Mouse (Mus musculus) monocyte, adult 5-6 weeks (primary cell): ENCODE results near the gene Pacsin2. TPM values are rescaled to one million over a fixed set of nuclear protein-coding genes. Genes with fewer than 3 reads are reported as not detected.

Experiments used
- total RNA-seq: library from RNA; stranded (forward); fragments of 200-1000, 200-491, 200-594 nt; gene quantifications from 3 replicates; pipeline ENCODE4 v1.2.3, GENCODE M21; 2017

The Pacsin2 gene
- total RNA-seq, 1 experiment from 2014 or later: 92.8 TPM

Other genes starting within 250 kb of the Pacsin2 start
- gene A4galt, start 212.8 kb downstream of the Pacsin2 start, total RNA-seq: 0.29 to 2.5 TPM in 2 of 3 replicates, not detected in the other
- gene Arfgap3, start 114.4 kb downstream of the Pacsin2 start, total RNA-seq: 15.1 to 26.9 TPM (median 15.7 TPM) in 3 replicates
- 5.0 to 6.9 TPM (median 5.2 TPM) in 3 replicates for gene Ttll1, start 46.3 kb upstream of the Pacsin2 start, total RNA-seq
- not detected in 3 replicates for gene Bik, start 62.3 kb upstream of the Pacsin2 start, total RNA-seq
- gene Tspo, start 99.0 kb upstream of the Pacsin2 start, total RNA-seq: 34.9 to 79.7 TPM (median 46.3 TPM) in 3 replicates
- 1.1 to 13.5 TPM (median 4.1 TPM) in 3 replicates for gene Mcat, start 99.2 kb upstream of the Pacsin2 start, total RNA-seq
- 2.7 to 4.9 TPM (median 2.8 TPM) in 3 replicates for gene Ttll12, start 130.6 kb upstream of the Pacsin2 start, total RNA-seq